Mouse (Mus musculus) spleen, embryonic (tissue): ENCODE measurements around the gene Gm4141.
"Not testable (repeated sequence)": the region's sequence is repeated elsewhere in the genome, so short reads cannot be mapped to it uniquely, and the experiment has no call there.

ENCODE experiments used
- CTCF ChIA-PET: fragments of 350-600 bp; sonication (Branson Sonifier 250); formaldehyde crosslinking; loops from one replicate; lab custom pipeline; 2022; lab: Charles Lee

The Gm4141 gene

GRCm38 (mm10) chr7:20576141-20576540, at the start of gene Gm4141:
Gene Gm4141 (minus strand): TSS chr7:20576241.
- CTCF ChIA-PET = not testable (repeated sequence)

- CTCF ChIA-PET = not testable (repeated sequence)
Observed at GRCm38 (mm10) chr7:20598921-20599320, 22.9 kb upstream of the Gm4141 start, which contains the start of gene Gm4513. Gene Gm4513 (minus strand): TSS chr7:20599021.

DNA sequence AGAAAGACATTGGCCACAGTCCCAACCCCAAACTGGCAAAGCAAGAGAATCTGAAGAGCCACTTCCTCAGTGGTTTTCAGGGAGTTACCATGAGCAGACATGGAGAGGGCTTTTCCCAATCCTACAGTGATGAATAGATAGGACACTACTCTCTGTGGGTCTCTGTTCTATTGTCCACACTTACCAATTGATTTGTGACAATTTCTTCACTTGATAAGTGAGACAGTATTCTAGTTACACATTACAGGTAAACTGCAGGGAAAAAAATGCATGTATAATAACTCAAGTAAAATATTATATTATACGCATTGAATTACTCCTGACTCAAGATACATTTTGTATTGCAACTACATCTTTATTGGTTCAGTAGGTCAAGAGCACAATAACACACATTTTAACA, 30.4 kb downstream of the Gm4141 start, which contains the start of gene Gm5726:
TSS of gene Gm5726 (minus strand) at position 101 of the 400 bp plus-strand sequence.
- CTCF ChIA-PET = not testable (repeated sequence)

- CTCF ChIA-PET = not testable (repeated sequence)
Observed at GRCm38 (mm10) chr7:20533537-20533936, 42.5 kb downstream of the Gm4141 start, which contains the start of gene Vmn1r104. Gene Vmn1r104 (plus strand): TSS chr7:20533837.
